Mouse (Mus musculus) liver, postnatal 0 days (tissue): ENCODE measurements around the gene Vkorc1l1. TPM values are rescaled to one million over a fixed set of nuclear protein-coding genes. Genes with fewer than 3 reads are reported as not detected.

Experiments used
- ATAC-seq: fragments of 200-750 bp; cut with Nextera tagmentation; 2 replicates; pipeline ENCODE4 v1.8.0; 2017; ENCODE audit warnings: mild to moderate bottlenecking, moderate library complexity
- DNase-seq: peaks from one replicate; pipeline ENCODE4 v3.0.0-alpha.2; 2016
- H3K27ac ChIP-seq: fragments of 300-500 bp; sonication (generic); 2 replicates; pipeline ENCODE4 v1.5.1; 2014; ENCODE audit warnings: antibody characterized with exemption, moderate library complexity, mild to moderate bottlenecking, low read depth
- H3K27me3 ChIP-seq: fragments of 300-500 bp; sonication (generic); 2 replicates; pipeline ENCODE4 v1.6.1; 2014; ENCODE audit warnings: low read length, control low read depth, mixed read lengths; ENCODE audit not compliant: insufficient read depth
- H3K36me3 ChIP-seq: fragments of 300-500 bp; sonication (generic); replicated peaks from 2 replicates; pipeline ENCODE4 v1.6.1; 2014; ENCODE audit warnings: mild to moderate bottlenecking, control low read depth, low read length, moderate library complexity, mixed read lengths; ENCODE audit not compliant: insufficient read depth
- H3K4me1 ChIP-seq: fragments of 300-500 bp; sonication (generic); 2 replicates; pipeline ENCODE4 v1.6.1; 2014; ENCODE audit warnings: antibody characterized with exemption, mild to moderate bottlenecking, control low read depth; ENCODE audit not compliant: insufficient read depth
- H3K4me2 ChIP-seq: fragments of 300-500 bp; sonication (generic); 2 replicates; pipeline ENCODE4 v1.6.1; 2014; ENCODE audit warnings: low read depth, mild to moderate bottlenecking, low read length, moderate library complexity, mixed read lengths
- H3K4me3 ChIP-seq: fragments of 300-500 bp; sonication (generic); 2 replicates; pipeline ENCODE4 v1.5.1; 2014; ENCODE audit warnings: low read depth, low read length
- H3K9ac ChIP-seq: fragments of 300-500 bp; sonication (generic); replicated peaks from 2 replicates; pipeline ENCODE4 v1.6.1; 2014; ENCODE audit warnings: mild to moderate bottlenecking, moderate library complexity
- H3K9me3 ChIP-seq: fragments of 300-500 bp; sonication (generic); 2 replicates; pipeline ENCODE4 v1.6.1; 2016; ENCODE audit warnings: mild to moderate bottlenecking, control low read depth, low read length, mixed read lengths
- CTCF ChIP-seq: sonication (generic); IDR thresholded peaks from 2 replicates; pipeline ENCODE4 v1.5.1; 2016; ENCODE audit warnings: antibody characterized with exemption, low read depth
- EP300 ChIP-seq: IDR thresholded peaks from 2 replicates; pipeline ENCODE4 v1.6.1; 2016; ENCODE audit warnings: antibody characterized with exemption, low read depth, mild to moderate bottlenecking
- WGBS: fragments of 180-500 bp; shearing (Covaris S2); extraction: QIAGEN DNeasy Blood & Tissue Kit; methylation state at CpG from one replicate; pipeline ENCODE4 v1.1.7; 2014; ENCODE audit not compliant: insufficient replicate concordance; 5-methylcytosine and 5-hydroxymethylcytosine counted together
- polyA plus RNA-seq: library from polyadenylated mRNA; unstranded; fragments of >200 nt; fragmentation: Nextera tagmentation; extraction: Ambion mirVana; gene quantifications from 2 replicates; pipeline ENCODE4 v1.2.1, GENCODE M21; 2015

Vkorc1l1 gene
- polyA plus RNA-seq, 1 experiment from 2014 or later, result 18.2 TPM

GRCm38 (mm10) chr5:129991898-129992297, 50.1 kb downstream of the Vkorc1l1 start:
- WGBS, result 58% methylated on average over 5 of the region's 5 CpGs
- no peak for DNase-seq
- peaks cover 5% of the 10 kb centered on the region; the same call in 1 of the 2 replicates for H3K4me1 ChIP-seq
- H3K27me3 ChIP-seq, result no peaks in the 10 kb centered on the region
- H3K36me3 ChIP-seq, result peaks cover 30% of the 10 kb centered on the region
- ATAC-seq, result peak; percentile 41
- no peak overlapping the region for H3K4me3 ChIP-seq
- TF ChIP-seq EP300 (no peak), CTCF (no peak)
- no peak overlapping the region for H3K9ac ChIP-seq
- no peak overlapping the region for H3K27ac ChIP-seq
- peak overlapping the region; percentile 35; the same call in 1 of the 2 replicates for H3K4me2 ChIP-seq
- H3K9me3 ChIP-seq, result no peaks in the 10 kb centered on the region

- DNase-seq, result no peak
- H3K4me2 ChIP-seq, result peak overlapping the region; percentile 33; the same call in 1 of the 2 replicates
- ATAC-seq, result peak; percentile 24
- no peak for TF ChIP-seq EP300
- no peak for TF ChIP-seq CTCF
- H3K4me1 ChIP-seq, result peaks cover 5% of the 10 kb centered on the region; the same call in 1 of the 2 replicates
- H3K27me3 ChIP-seq, result no peaks in the 10 kb centered on the region
- no peaks in the 10 kb centered on the region for H3K9me3 ChIP-seq
- H3K27ac ChIP-seq, result peak overlapping the region; percentile 2; the same call in 1 of the 2 replicates
- 82% methylated on average over 14 of the region's 14 CpGs for WGBS
- no peak overlapping the region for H3K9ac ChIP-seq
- peaks cover 29% of the 10 kb centered on the region for H3K36me3 ChIP-seq
- no peak overlapping the region for H3K4me3 ChIP-seq
Measured at GRCm38 (mm10) chr5:129993374-129993773, 51.6 kb downstream of the Vkorc1l1 start.

GRCm38 (mm10) chr5:129994989-129995388, 53.2 kb downstream of the Vkorc1l1 start:
- Histone ChIP-seq H3K36me3 (peaks cover 20% of the 10 kb centered on the region), H3K27me3 (no peaks in the 10 kb centered on the region), H3K4me1 (peaks cover 5% of the 10 kb centered on the region; the same call in 1 of the 2 replicates), H3K4me3 (no peak overlapping the region), H3K9me3 (no peaks in the 10 kb centered on the region), H3K9ac (no peak overlapping the region), H3K4me2 (no peak overlapping the region), H3K27ac (no peak overlapping the region)
- 85% methylated on average over 7 of the region's 7 CpGs for WGBS
- no peak for ATAC-seq
- TF ChIP-seq EP300 (no peak), CTCF (no peak)
- DNase-seq, result no peak

GRCm38 (mm10) chr5:129997700-129998099, 55.9 kb downstream of the Vkorc1l1 start:
- WGBS, result 71% methylated on average over 19 of the region's 19 CpGs
- no peaks in the 10 kb centered on the region for H3K27me3 ChIP-seq
- no peak for TF ChIP-seq EP300
- TF ChIP-seq CTCF, result peak; percentile 43
- no peak overlapping the region for H3K4me2 ChIP-seq
- ATAC-seq (no peak), DNase-seq (no peak)
- H3K9ac ChIP-seq, result no peak overlapping the region
- H3K27ac ChIP-seq, result no peak overlapping the region
- no peaks in the 10 kb centered on the region for H3K9me3 ChIP-seq
- no peak overlapping the region for H3K4me3 ChIP-seq
- H3K36me3 ChIP-seq, result peaks cover 20% of the 10 kb centered on the region
- H3K4me1 ChIP-seq, result peaks cover 15% of the 10 kb centered on the region

GRCm38 (mm10) chr5:129999097-129999496, 57.3 kb downstream of the Vkorc1l1 start:
- TF ChIP-seq EP300 (no peak), CTCF (peak; percentile 95)
- no peak overlapping the region for H3K27ac ChIP-seq
- no peak overlapping the region for H3K4me2 ChIP-seq
- H3K4me3 ChIP-seq, result no peak overlapping the region
- DNase-seq (peak; percentile 79), ATAC-seq (peak; percentile 16; the same call in 1 of the 2 replicates)
- H3K9ac ChIP-seq, result no peak overlapping the region
- peaks cover 13% of the 10 kb centered on the region for H3K36me3 ChIP-seq
- H3K27me3 ChIP-seq, result no peaks in the 10 kb centered on the region
- WGBS, result 35% methylated on average over 4 of the region's 4 CpGs
- no peaks in the 10 kb centered on the region for H3K9me3 ChIP-seq
- peaks cover 18% of the 10 kb centered on the region for H3K4me1 ChIP-seq

GRCm38 (mm10) chr5:130000735-130001134, 59.0 kb downstream of the Vkorc1l1 start:
- TF ChIP-seq CTCF (no peak), EP300 (no peak)
- H3K9me3 ChIP-seq, result no peaks in the 10 kb centered on the region
- H3K4me1 ChIP-seq, result peaks cover 18% of the 10 kb centered on the region
- H3K36me3 ChIP-seq, result peaks cover 7% of the 10 kb centered on the region
- H3K27me3 ChIP-seq, result no peaks in the 10 kb centered on the region
- H3K9ac ChIP-seq, result no peak overlapping the region
- no peak for DNase-seq
- peak; percentile 26; the same call in 1 of the 2 replicates for ATAC-seq
- no peak overlapping the region for H3K4me3 ChIP-seq
- H3K27ac ChIP-seq, result peak overlapping the region; percentile 83; the same call in 1 of the 2 replicates
- 71% methylated on average over 12 of the region's 12 CpGs for WGBS
- H3K4me2 ChIP-seq, result peak overlapping the region; percentile 89

- H3K4me1 ChIP-seq, result peaks cover 18% of the 10 kb centered on the region
- 23% methylated on average over 5 of the region's 5 CpGs for WGBS
- H3K27ac ChIP-seq, result peak overlapping the region; percentile 83
- TF ChIP-seq EP300 (no peak), CTCF (no peak)
- DNase-seq (no peak), ATAC-seq (no peak)
- H3K9ac ChIP-seq, result no peak overlapping the region; the same call in 1 of the 2 replicates
- peak overlapping the region; percentile 64 for H3K4me3 ChIP-seq
- H3K9me3 ChIP-seq, result no peaks in the 10 kb centered on the region
- H3K36me3 ChIP-seq, result peaks cover 4% of the 10 kb centered on the region
- H3K27me3 ChIP-seq, result no peaks in the 10 kb centered on the region
- peak overlapping the region; percentile 89 for H3K4me2 ChIP-seq
Measured at GRCm38 (mm10) chr5:130001356-130001987, 59.7 kb downstream of the Vkorc1l1 start.
